ENCODE assay signal across 8 mouse cellular contexts in genomic region chr7:105641936-105642335, GRCm38 (mm10). TPM values are rescaled to one million over a fixed set of nuclear protein-coding genes. Genes with fewer than 3 reads are reported as not detected.
DNase-seq lines count a peak whose midpoint lies in the region; ATAC-seq lines count a peak whose summit lies in the region.

No protein-coding gene starts in this region.

- peaks cover 27% of the 10 kb centered on the region for H3K4me1 ChIP-seq in forebrain, embryonic 10.5 days
- H3K4me1 ChIP-seq in forebrain, embryonic 11.5 days (replicated peaks; ENCODE audit: control insufficient read depth, insufficient read depth, low read length), result peaks cover 10% of the 10 kb centered on the region
- peaks cover 21% of the 10 kb centered on the region for H3K4me1 ChIP-seq in lung, embryonic 16.5 days (replicated peaks; ENCODE audit: control insufficient read depth, insufficient read depth, low read length)
- H3K4me1 ChIP-seq in limb, embryonic 15.5 days, result peaks cover 26% of the 10 kb centered on the region
- peaks cover 16% of the 10 kb centered on the region for H3K4me1 ChIP-seq in stomach, embryonic 16.5 days (ENCODE audit: control insufficient read depth, insufficient read depth, low read length)

- no peak overlapping the region for H3K9ac ChIP-seq in forebrain, embryonic 11.5 days (ENCODE audit: low read length)
- peak overlapping the region; percentile 26; the same call in 1 of the 2 replicates for H3K9ac ChIP-seq in lung, embryonic 16.5 days (ENCODE audit: low read length)
- no peak overlapping the region for H3K9ac ChIP-seq in limb, embryonic 15.5 days
- H3K9ac ChIP-seq in stomach, embryonic 16.5 days (ENCODE audit: low read length), result 0 out of 2 replicates have a peak overlapping the region, but pooled peaks have one; percentile 9

- DNase-seq in forebrain, embryonic 10.5 days (ENCODE audit: extremely low spot score, low spot score), result no peak
- no peak for DNase-seq in forebrain, embryonic 11.5 days (ENCODE audit: low spot score)
- no peak for DNase-seq in lung, postnatal 10 days
- no peak for DNase-seq in natural killer cell, adult 2 months (ENCODE audit: low spot score in 2 of 2)
- no peak for DNase-seq in thymus, postnatal 36 days

- no peaks in the 10 kb centered on the region for H3K27me3 ChIP-seq in forebrain, embryonic 10.5 days (ENCODE audit: poor library complexity, severe bottlenecking)
- H3K27me3 ChIP-seq in forebrain, embryonic 11.5 days (ENCODE audit: control insufficient read depth, insufficient read depth, low read length), result no peaks in the 10 kb centered on the region
- no peaks in the 10 kb centered on the region for H3K27me3 ChIP-seq in lung, embryonic 16.5 days (ENCODE audit: control insufficient read depth, insufficient read depth, low read depth, low read length)
- no peaks in the 10 kb centered on the region for H3K27me3 ChIP-seq in limb, embryonic 15.5 days
- H3K27me3 ChIP-seq in stomach, embryonic 16.5 days (ENCODE audit: control insufficient read depth, insufficient read depth, low read length), result no peaks in the 10 kb centered on the region

- H3K4me2 ChIP-seq in forebrain, embryonic 11.5 days (ENCODE audit: low read depth, low read length, severe bottlenecking), result no peak overlapping the region
- peak overlapping the region; percentile 97 for H3K4me2 ChIP-seq in lung, embryonic 16.5 days (ENCODE audit: low read depth, low read length)
- H3K4me2 ChIP-seq in limb, embryonic 15.5 days, result 0 out of 2 replicates have a peak overlapping the region, but pooled peaks have one; percentile 81
- no peak overlapping the region; the same call in 1 of the 2 replicates for H3K4me2 ChIP-seq in stomach, embryonic 16.5 days (ENCODE audit: low read depth, low read length)

- H3K9me3 ChIP-seq in forebrain, embryonic 10.5 days, result no peaks in the 10 kb centered on the region
- H3K9me3 ChIP-seq in forebrain, embryonic 11.5 days (ENCODE audit: control insufficient read depth, low read length), result no peaks in the 10 kb centered on the region
- no peaks in the 10 kb centered on the region for H3K9me3 ChIP-seq in lung, embryonic 16.5 days (ENCODE audit: control insufficient read depth, low read length)
- no peaks in the 10 kb centered on the region for H3K9me3 ChIP-seq in limb, embryonic 15.5 days
- H3K9me3 ChIP-seq in stomach, embryonic 16.5 days (replicated peaks; ENCODE audit: control insufficient read depth, low read length), result no peaks in the 10 kb centered on the region

- 67% methylated on average over 3 of the region's 3 CpGs for WGBS in forebrain, embryonic 10.5 days
- WGBS in forebrain, embryonic 11.5 days, result 83% methylated on average over 3 of the region's 3 CpGs
- WGBS in lung, embryonic 16.5 days, result 58% methylated on average over 3 of the region's 3 CpGs
- whole genome bisulfite sequencing in limb, embryonic 15.5 days, result 72% methylated on average over 3 of the region's 3 CpGs
- 73% methylated on average over 3 of the region's 3 CpGs for WGBS in stomach, embryonic 16.5 days

- H3K27ac ChIP-seq in forebrain, embryonic 10.5 days, result no peak overlapping the region
- H3K27ac ChIP-seq in forebrain, embryonic 11.5 days (ENCODE audit: low read depth, low read length), result no peak overlapping the region
- peak overlapping the region; percentile 95 for H3K27ac ChIP-seq in lung, embryonic 16.5 days (ENCODE audit: low read length)
- H3K27ac ChIP-seq in limb, embryonic 15.5 days, result no peak overlapping the region
- H3K27ac ChIP-seq in stomach, embryonic 16.5 days (ENCODE audit: low read length), result peak overlapping the region; percentile 28; the same call in 1 of the 2 replicates

- H3K4me3 ChIP-seq in forebrain, embryonic 10.5 days, result peak overlapping the region; percentile 81; the same call in 1 of the 2 replicates
- no peak overlapping the region for H3K4me3 ChIP-seq in forebrain, embryonic 11.5 days (ENCODE audit: low read depth, low read length)
- H3K4me3 ChIP-seq in lung, embryonic 16.5 days (ENCODE audit: low read length), result peak overlapping the region; percentile 58; the same call in 1 of the 2 replicates
- no peak overlapping the region for H3K4me3 ChIP-seq in limb, embryonic 15.5 days
- H3K4me3 ChIP-seq in stomach, embryonic 16.5 days (replicated peaks; ENCODE audit: low read length), result no peak overlapping the region

- peaks cover 34% of the 10 kb centered on the region for H3K36me3 ChIP-seq in forebrain, embryonic 10.5 days (replicated peaks)
- no peaks in the 10 kb centered on the region; the same call in 1 of the 2 replicates for H3K36me3 ChIP-seq in forebrain, embryonic 11.5 days (ENCODE audit: control insufficient read depth, insufficient read depth, low read length)
- peaks cover 12% of the 10 kb centered on the region for H3K36me3 ChIP-seq in lung, embryonic 16.5 days (ENCODE audit: control insufficient read depth, insufficient read depth, low read length)
- H3K36me3 ChIP-seq in limb, embryonic 15.5 days, result peaks cover 40% of the 10 kb centered on the region
- H3K36me3 ChIP-seq in stomach, embryonic 16.5 days (ENCODE audit: control insufficient read depth, insufficient read depth, low read length), result no peaks in the 10 kb centered on the region

- no peak for ATAC-seq in forebrain, embryonic 11.5 days (replicated peaks; ENCODE audit: low FRiP score)
- no peak for ATAC-seq in lung, embryonic 16.5 days (ENCODE audit: low read depth)
- ATAC-seq in limb, embryonic 15.5 days (ENCODE audit: insufficient number of reproducible peaks, low FRiP score, low TSS enrichment, low read depth), result no peak
- ATAC-seq in stomach, embryonic 16.5 days (ENCODE audit: insufficient read depth, low FRiP score), result no peak

RNA-seq across cellular contexts. Expression of gene Gm45799, which starts 1.6 kb away (rescaled TPM):
- 28.9 and 38.2 TPM in 2 replicates for polyA plus RNA-seq in forebrain, embryonic 10.5 days (2016; fragmentation: Nextera tagmentation; extraction: Ambion mirVana)
- 11.8 and 14.2 TPM in 2 replicates for polyA plus RNA-seq in forebrain, embryonic 11.5 days (2014; fragmentation: Nextera tagmentation; extraction: Ambion mirVana)
- 24.9 and 35.7 TPM in 2 replicates for polyA plus RNA-seq in lung, embryonic 16.5 days (2015; fragmentation: Nextera tagmentation; extraction: Ambion mirVana)
- 30.4 and 34.7 TPM in 2 replicates for polyA plus RNA-seq in limb, embryonic 15.5 days (2015; fragmentation: Nextera tagmentation; extraction: Ambion mirVana)
- polyA plus RNA-seq in stomach, embryonic 16.5 days (2015; fragmentation: Nextera tagmentation; extraction: Ambion mirVana), result 21.1 and 37.0 TPM in 2 replicates

RNA-seq across cellular contexts. Expression of gene Arfip2, which starts 1.7 kb away (rescaled TPM):
- polyA plus RNA-seq in forebrain, embryonic 10.5 days (2016; fragmentation: Nextera tagmentation; extraction: Ambion mirVana), result 66.0 and 69.1 TPM in 2 replicates
- 78.2 and 90.2 TPM in 2 replicates for polyA plus RNA-seq in forebrain, embryonic 11.5 days (2014; fragmentation: Nextera tagmentation; extraction: Ambion mirVana)
- 78.0 and 81.5 TPM in 2 replicates for polyA plus RNA-seq in lung, embryonic 16.5 days (2015; fragmentation: Nextera tagmentation; extraction: Ambion mirVana)
- polyA plus RNA-seq in limb, embryonic 15.5 days (2015; fragmentation: Nextera tagmentation; extraction: Ambion mirVana), result 95.8 and 97.8 TPM in 2 replicates
- polyA plus RNA-seq in stomach, embryonic 16.5 days (2015; fragmentation: Nextera tagmentation; extraction: Ambion mirVana), result 77.9 and 78.4 TPM in 2 replicates

RNA-seq across cellular contexts. Expression of gene Timm10b, which starts 2.1 kb away (rescaled TPM):
- 145 and 163 TPM in 2 replicates for polyA plus RNA-seq in forebrain, embryonic 10.5 days (2016; fragmentation: Nextera tagmentation; extraction: Ambion mirVana)
- 148 and 151 TPM in 2 replicates for polyA plus RNA-seq in forebrain, embryonic 11.5 days (2014; fragmentation: Nextera tagmentation; extraction: Ambion mirVana)
- 181 and 208 TPM in 2 replicates for polyA plus RNA-seq in lung, embryonic 16.5 days (2015; fragmentation: Nextera tagmentation; extraction: Ambion mirVana)
- 185 and 190 TPM in 2 replicates for polyA plus RNA-seq in limb, embryonic 15.5 days (2015; fragmentation: Nextera tagmentation; extraction: Ambion mirVana)
- 182 and 183 TPM in 2 replicates for polyA plus RNA-seq in stomach, embryonic 16.5 days (2015; fragmentation: Nextera tagmentation; extraction: Ambion mirVana)

RNA-seq across cellular contexts. Expression of gene Trim3, which starts 8.6 kb away (rescaled TPM):
- 25.9 and 27.8 TPM in 2 replicates for polyA plus RNA-seq in forebrain, embryonic 10.5 days (2016; fragmentation: Nextera tagmentation; extraction: Ambion mirVana)
- 35.9 and 37.7 TPM in 2 replicates for polyA plus RNA-seq in forebrain, embryonic 11.5 days (2014; fragmentation: Nextera tagmentation; extraction: Ambion mirVana)
- polyA plus RNA-seq in lung, embryonic 16.5 days (2015; fragmentation: Nextera tagmentation; extraction: Ambion mirVana), result 61.8 and 67.0 TPM in 2 replicates
- 38.9 and 39.7 TPM in 2 replicates for polyA plus RNA-seq in limb, embryonic 15.5 days (2015; fragmentation: Nextera tagmentation; extraction: Ambion mirVana)
- polyA plus RNA-seq in stomach, embryonic 16.5 days (2015; fragmentation: Nextera tagmentation; extraction: Ambion mirVana), result 29.4 and 29.7 TPM in 2 replicates

RNA-seq across cellular contexts. Expression of gene Dnhd1, which starts 8.7 kb away (rescaled TPM):
- polyA plus RNA-seq in forebrain, embryonic 10.5 days (2016; fragmentation: Nextera tagmentation; extraction: Ambion mirVana), result 0.53 and 0.82 TPM in 2 replicates
- polyA plus RNA-seq in forebrain, embryonic 11.5 days (2014; fragmentation: Nextera tagmentation; extraction: Ambion mirVana), result 0.39 and 0.79 TPM in 2 replicates
- 0.55 and 1.4 TPM in 2 replicates for polyA plus RNA-seq in lung, embryonic 16.5 days (2015; fragmentation: Nextera tagmentation; extraction: Ambion mirVana)
- 0.88 and 1.4 TPM in 2 replicates for polyA plus RNA-seq in limb, embryonic 15.5 days (2015; fragmentation: Nextera tagmentation; extraction: Ambion mirVana)
- polyA plus RNA-seq in stomach, embryonic 16.5 days (2015; fragmentation: Nextera tagmentation; extraction: Ambion mirVana), result 1.4 and 1.5 TPM in 2 replicates

Comparison
In these comparisons a context has a peak if more than half of its experiments do, and no peak if none do; other contexts are left out.
1. H3K4me3 ChIP-seq: peak in forebrain, embryonic 10.5 days (single experiment) and lung, embryonic 16.5 days (single experiment); none in forebrain, embryonic 11.5 days (single experiment), limb, embryonic 15.5 days (single experiment) and stomach, embryonic 16.5 days (single experiment).
2. H3K27ac ChIP-seq: peak in lung, embryonic 16.5 days (single experiment) and stomach, embryonic 16.5 days (single experiment); none in forebrain, embryonic 10.5 days (single experiment), forebrain, embryonic 11.5 days (single experiment) and limb, embryonic 15.5 days (single experiment).
3. H3K4me2 ChIP-seq: peak in lung, embryonic 16.5 days (single experiment) and limb, embryonic 15.5 days (single experiment); none in forebrain, embryonic 11.5 days (single experiment) and stomach, embryonic 16.5 days (single experiment).
4. H3K9ac ChIP-seq: peak in lung, embryonic 16.5 days (single experiment) and stomach, embryonic 16.5 days (single experiment); none in forebrain, embryonic 11.5 days (single experiment) and limb, embryonic 15.5 days (single experiment).